Mouse (Mus musculus) B cell, adult 2 months (primary cell): ENCODE measurements at regions not wholly inside any gene's neighbourhood (a gene's known extent, or its start where the extent isn't known, plus 50 kb on each side); places are given as distances from the start of the nearest gene placed in this dataset.
A peak's percentile ranks its signal among the peaks of the same experiment; 100 is the strongest.

Source experiments
- DNase-seq, 2 experiments: peaks; one replicate each; pipeline ENCODE4 v3.0.0; 2022

DNA sequence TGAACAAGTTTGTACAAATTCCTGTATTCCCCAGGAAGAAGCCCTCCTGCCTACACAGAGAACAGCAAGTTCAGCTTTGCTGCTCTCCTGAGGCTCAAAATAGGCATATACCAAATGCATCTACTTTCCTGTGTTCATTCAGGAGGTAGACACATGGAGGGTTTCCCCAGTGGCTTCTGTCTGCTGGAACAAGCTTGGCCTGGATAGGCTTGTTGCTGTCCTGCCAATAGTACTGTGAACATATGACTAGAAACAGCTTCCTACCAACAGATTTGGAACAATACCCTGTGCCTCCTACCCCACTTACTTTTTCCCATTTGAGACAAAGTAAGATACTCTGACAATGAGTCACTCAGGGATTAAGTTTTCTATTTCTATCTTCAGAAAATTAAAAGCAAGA is 93.8 kb upstream of the Wdpcp start:
- DNase-seq = no peak

DNA sequence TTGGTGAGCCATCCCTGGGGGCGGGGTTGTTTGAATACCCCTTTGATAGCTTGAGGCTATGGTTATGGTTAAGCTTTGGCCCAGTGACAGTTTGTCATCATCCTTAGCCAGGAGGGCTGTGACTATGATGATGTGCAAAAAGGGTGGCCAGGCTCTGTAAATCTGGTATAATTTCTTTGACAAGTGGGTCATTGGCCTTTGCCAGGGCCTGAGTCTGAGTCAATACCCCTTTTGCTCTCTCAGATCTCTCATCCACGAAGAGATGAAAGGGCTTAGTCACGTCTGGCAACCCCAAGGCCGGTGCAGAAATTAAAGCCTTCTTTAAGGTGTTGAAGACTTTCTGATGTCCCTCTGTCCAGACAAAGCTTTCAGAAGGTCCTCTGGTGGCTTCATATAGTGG is 99.7 kb upstream of the Ugp2 start:
- DNase-seq = no peak

DNA sequence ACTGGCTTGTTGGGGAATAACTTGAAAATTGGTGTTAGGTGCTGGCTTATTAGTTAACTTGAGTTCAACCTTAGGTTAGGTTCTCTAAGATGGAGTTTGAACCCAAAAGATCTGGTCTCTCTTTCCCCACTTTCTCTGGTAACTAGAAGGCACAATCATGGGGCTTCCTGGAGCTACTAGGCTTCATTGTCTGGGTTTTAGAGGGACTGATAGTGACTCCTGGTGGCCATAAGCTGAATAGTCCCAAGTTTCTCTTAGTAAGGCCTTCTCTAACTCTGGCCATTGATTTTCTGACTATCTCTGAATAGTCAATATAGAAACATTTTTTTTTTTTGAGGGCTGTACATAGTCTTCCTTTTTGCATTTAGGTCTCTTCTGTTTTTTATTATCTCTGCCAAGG is 97.5 kb upstream of the Ugp2 start:
- peak; percentile 38 to 44 for DNase-seq

DNA sequence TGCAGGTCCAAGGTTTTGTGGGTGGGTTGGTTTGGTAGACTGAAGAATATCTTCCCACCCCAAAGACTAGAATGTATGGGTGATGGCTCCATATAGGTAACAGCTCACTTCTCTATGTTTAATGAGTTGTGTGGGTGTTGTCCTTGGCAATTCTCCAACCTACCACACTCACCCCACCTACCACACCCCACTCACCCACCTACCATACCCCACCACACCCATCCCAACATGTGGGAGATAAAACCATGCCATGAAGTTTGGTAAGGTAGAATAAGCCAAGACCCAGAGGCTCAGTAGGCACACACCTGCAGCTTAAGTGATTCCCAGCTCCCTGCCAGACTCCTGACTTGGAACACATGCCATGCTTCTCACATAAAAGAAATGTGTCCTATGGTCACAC is 89.0 kb upstream of the Ugp2 start:
- no peak for DNase-seq

DNA sequence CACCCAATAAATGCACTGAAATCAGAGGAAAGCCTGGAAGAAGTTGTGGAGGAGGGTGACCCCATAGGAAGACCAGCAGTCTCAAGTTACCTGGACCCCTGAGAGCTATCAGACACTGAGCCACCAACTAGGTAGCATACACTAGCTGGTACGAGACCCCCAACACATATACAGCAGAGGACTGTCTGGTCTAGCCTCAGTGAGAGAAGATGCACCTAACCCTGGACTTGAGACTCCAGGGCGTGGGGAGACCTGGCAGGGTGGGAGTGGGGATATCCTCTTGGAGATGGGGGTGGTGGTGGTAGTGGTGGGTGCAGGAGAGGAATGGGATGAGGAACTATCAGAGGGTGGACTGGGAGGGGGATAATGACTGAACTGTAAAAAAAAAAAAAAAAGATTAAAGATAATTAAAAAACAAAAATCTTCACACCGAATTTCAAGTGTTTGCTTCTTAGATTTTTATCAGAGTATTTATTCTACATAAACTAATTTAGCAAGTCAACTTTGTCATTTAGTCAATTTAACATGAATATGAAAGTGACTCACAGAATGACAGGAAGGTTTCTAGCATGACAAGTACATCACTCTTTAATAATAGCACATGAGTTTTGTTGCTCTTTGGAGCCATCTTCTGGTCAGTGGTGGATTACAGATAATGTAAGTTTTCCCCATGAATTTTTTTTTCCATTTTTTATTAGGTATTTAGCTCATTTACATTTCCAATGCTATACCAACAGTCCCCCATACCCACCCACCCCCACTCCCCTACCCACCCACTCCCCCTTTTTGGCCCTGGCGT is 82.5 kb upstream of the Ugp2 start:
- peak; percentile 45 to 51 for DNase-seq

DNA sequence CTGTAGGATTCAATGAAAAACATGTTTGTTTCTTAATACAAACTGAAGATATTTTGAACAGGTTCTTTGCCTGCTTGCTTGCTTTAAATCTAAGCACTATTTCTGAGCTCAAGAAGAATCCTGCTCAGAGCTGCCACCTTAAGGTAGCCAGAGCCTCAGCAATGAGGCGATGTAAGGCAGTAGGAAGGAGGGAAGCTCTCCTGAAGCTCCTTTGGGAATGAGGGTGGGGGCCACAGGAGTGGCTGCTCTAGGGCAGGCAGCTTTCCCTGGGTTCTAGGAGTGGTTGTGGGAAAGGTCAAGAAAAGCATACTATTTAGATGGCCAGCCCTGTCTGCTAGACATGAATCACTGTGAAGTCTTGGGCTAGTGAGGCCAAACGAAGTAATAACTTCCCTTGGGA is 62.7 kb upstream of the Ugp2 start:
- no peak for DNase-seq

DNA sequence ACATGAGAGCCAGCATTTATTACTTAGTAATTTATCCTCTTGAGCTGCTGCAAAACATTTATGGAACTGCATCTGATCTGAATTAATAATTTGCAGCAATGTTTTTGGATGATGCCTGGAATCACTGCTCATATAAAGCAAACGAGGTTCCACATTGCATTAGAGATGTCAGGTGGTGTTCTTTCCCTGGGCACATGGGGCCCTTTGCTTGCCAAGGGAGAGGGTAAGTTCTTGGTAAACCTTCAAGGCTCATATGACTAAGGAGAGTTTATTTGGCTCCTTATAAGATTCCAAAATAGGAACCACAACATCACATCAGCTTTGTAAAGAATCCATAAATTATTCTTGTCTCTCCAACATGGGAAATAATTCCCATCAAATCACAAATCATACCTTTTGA is 59.0 kb upstream of the Ugp2 start:
- DNase-seq = no peak

DNA sequence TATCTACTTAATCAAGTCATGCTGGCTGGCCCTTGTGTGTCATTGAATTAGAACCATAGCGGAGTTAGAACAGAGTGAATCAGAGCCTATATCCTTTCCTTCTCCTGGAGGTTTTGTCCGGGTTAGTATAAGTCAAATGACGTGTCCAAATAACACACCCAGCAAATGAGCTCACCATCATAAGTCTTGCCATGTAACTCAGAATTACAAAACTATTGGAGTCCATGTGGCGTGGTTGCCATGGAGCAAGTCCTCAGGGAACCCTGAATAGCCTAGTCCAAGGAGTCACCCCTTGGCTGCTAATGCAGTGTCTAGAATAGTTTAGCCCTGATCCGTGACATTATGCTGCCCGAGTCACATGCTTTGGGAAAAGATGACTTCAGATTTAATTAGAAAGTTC is 57.7 kb upstream of the Ugp2 start:
- no peak for DNase-seq

DNA sequence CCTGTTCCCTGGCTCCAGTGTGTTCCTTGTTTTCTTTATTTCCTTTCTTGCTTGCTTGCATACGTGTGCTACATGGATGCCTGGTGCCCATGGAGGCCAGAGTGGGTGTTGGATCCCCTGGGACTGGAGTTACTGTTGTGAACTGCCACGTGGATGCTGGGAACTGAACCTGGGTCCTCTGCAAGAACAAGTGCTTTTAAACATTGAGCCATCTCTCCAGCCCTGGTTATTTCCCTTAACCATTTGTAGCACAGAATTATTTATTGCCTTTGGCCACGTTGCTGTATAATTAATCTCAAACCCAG is 57.0 kb upstream of the Ugp2 start:
- DNase-seq = no peak

DNA sequence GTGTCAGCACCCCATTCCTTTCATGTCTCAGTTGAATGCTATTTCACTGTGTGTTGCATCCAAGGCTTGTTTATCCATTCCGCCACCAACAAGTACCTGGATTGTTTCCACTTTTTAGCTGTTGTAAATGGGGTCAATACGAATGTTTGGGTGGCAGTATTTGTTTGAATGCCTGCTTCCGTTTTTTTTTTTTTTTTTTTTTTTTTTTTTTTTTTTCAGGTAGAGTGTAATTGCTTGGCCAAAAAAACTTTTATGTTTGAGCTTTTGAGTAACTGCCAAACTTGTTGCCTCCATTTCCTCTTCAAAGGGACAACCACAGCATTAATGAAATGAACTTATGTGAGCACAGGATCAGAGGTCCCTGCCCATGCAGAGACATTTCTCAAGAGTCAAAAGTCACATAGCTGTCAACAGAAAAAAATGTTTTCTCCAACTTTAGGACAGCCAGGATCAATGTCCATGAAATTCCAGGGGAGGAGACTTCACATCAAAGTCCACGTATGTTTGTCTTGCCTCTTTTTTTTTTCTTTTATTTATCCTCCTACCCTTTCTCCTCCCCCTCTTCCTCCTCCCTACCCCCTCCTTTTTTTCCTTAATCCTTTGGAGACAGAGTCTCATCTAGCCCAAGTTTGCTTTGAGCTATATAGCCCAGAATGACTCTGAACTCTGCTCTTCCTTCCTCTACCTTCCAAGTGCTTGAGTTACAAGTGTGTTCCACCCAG is 56.5 kb upstream of the Ugp2 start:
- no peak for DNase-seq

DNA sequence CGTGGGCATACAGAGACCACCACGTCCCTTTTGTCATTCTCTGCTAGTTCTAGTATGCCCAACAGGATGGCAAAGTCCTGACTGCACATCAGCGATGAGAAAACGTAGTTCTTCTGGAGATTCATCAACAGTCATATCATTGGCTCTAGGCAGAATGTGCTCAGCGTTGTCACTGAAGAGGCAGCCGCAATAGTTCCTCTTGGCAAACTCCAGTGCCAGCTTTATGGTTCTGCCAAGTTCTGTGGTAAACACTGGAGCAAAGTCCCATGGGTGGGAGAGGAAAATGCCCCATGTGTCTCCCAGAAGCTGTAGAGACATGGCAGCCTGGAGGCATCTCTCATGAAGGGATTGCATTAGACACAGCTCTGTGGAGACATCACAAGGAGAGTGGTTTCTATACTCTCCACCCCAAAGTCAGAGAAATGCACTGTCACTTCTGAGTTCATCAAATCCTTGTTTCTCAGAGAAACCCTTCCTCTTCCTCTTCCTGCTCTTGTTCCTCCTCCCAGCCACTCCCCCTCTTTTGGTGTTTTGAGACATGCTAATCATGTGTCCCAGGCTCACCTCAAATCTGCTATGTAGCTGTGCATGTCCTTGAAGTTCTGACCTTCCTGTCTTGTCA is 54.6 kb upstream of the Ugp2 start:
- no peak for DNase-seq

DNA sequence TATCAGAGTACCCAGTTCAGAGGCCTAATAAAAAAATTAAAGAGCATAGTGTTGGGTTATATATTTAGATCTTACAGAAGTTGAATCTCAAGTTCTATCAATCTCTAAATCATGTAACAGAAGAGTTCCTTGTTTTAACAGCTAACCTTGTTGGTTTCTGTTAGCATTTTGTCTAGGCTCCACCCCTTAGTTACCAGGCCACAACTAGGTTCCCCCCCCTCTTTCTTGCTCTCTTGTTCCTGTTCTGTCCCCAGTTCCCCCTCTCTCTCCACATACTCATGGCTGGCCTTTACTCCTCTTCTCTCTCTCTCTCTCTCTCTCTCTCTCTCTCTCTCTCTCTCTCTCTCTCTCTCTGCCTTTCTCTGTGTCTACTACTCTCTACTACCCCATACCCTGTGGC is 53.3 kb upstream of the Ugp2 start:
- DNase-seq = no peak

DNA sequence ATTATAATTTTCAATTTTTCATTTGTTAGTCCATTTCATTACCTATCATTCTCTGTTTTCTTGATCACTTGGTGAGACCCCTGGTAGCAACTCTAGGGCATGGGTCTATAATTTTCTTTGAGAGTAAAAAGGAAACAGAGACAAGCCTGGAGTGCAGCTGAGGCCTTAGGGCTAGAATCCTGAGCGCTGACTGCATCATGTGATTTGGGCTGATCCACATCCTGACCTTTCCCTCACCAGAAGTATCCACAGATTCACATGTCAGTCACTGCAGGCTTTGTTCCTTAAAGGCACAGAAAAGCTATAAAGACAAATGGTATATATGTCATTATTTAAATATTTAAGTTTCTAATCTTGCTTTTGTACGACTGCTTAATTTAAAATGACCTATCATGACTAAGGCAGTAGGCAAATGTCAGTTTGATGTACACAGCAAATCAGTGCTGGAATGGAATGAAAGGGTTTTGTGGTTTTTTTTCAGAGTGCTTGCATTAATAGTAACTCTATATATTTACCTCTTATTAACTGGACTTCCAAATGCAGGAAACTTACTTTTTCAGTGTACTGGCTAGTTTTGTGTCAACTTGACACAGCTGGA is 51.4 kb upstream of the Ugp2 start:
- DNase-seq = no peak
